ENCODE assay signal across 21 mouse cellular contexts in genomic region chr10:61137567-61137966, GRCm38 (mm10). TPM values are rescaled to one million over a fixed set of nuclear protein-coding genes. Genes with fewer than 3 reads are reported as not detected.
"Had no signal": no experiment of that assay in that cellular context is flagged by ENCODE, and none has a peak within 500 bp of the region (broad histone marks: within the 10 kb centered on the region; RNA-seq: fewer than 3 reads in every experiment).

No protein-coding gene starts in this region.

- DNase-seq: retina, postnatal 1 day; right cerebral cortex, adult 18-20 months; right cerebral cortex, postnatal 14 days; right cerebral cortex, postnatal 25 days; right cerebral cortex, postnatal 4 days; spleen, adult 18-20 months; thymus, adult 18-20 months; thymus, adult 2 months; thymus, postnatal 14 days; thymus, postnatal 25 days; thymus, postnatal 36 days; thymus, postnatal 4 days had no signal

- H3K36me3 ChIP-seq: stomach, embryonic 15.5 days had no signal

- H3K27me3 ChIP-seq: neural tube, embryonic 15.5 days; stomach, embryonic 15.5 days had no signal

- H3K4me2 ChIP-seq: neural tube, embryonic 15.5 days; stomach, embryonic 15.5 days had no signal

- H3K9ac ChIP-seq: neural tube, embryonic 15.5 days; stomach, embryonic 15.5 days had no signal

- H3K4me1 ChIP-seq: stomach, embryonic 15.5 days had no signal

- H3K9me3 ChIP-seq: neural tube, embryonic 15.5 days; stomach, embryonic 15.5 days had no signal

- H3K4me3 ChIP-seq: neural tube, embryonic 15.5 days; stomach, embryonic 15.5 days had no signal

- H3K27ac ChIP-seq: neural tube, embryonic 15.5 days; stomach, embryonic 15.5 days; stomach, postnatal 0 days had no signal

RNA-seq across cellular contexts. Expression of gene Tbata, which starts 34.2 kb away (rescaled TPM):
- total RNA-seq: neutrophil, adult 5-6 weeks had no signal
- polyA plus RNA-seq: neural tube, embryonic 14.5 days; neural tube, embryonic 15.5 days; small intestine, adult 2 months; spleen, adult 2 months; stomach, embryonic 14.5 days; stomach, embryonic 15.5 days; stomach, embryonic 16.5 days had no signal

RNA-seq across cellular contexts. Expression of gene Pcbd1, which starts 48.4 kb away (rescaled TPM):
- total RNA-seq: neutrophil, adult 5-6 weeks had no signal
